Mouse (Mus musculus): ENCODE data around the gene D17H6S53E.

- peak; percentile 94 for TF ChIP-seq ZNF384 (IDR thresholded peaks at IDR 0.05; ENCODE audit: low read depth, low read length)
- no peak for TF ChIP-seq MAFK (IDR thresholded peaks at IDR 0.05; ENCODE audit: insufficient read depth, low read depth, low read length)
Measured at GRCm38 (mm10) chr17:35164568-35165450, 38.6 kb downstream of the D17H6S53E start, which contains the start of gene Prrc2a.

All from ES-E14 (cell line).